Mouse (Mus musculus) heart, adult 2 months (tissue): ENCODE results near the gene Rpsa. TPM values are rescaled to one million over a fixed set of nuclear protein-coding genes. Genes with fewer than 3 reads are reported as not detected.

Source experiments
- DNase-seq, 2 experiments: peaks; one replicate each; pipeline ENCODE4 v3.0.0; 2021
- H3K27ac ChIP-seq: fragments of 200-600 bp; 2 replicates; pipeline ENCODE4 v1.8.1; 2022
- H3K27me3 ChIP-seq: fragments of 200-500 bp; 2 replicates; pipeline ENCODE4 v1.6.1; 2012; ENCODE audit warnings: mild to moderate bottlenecking, low read length, inconsistent platforms, mixed read lengths; ENCODE audit not compliant: control insufficient read depth, insufficient read depth
- H3K36me3 ChIP-seq: fragments of 200-500 bp; 2 replicates; pipeline ENCODE4 v1.6.1; 2012; ENCODE audit warnings: low read length, inconsistent platforms; ENCODE audit not compliant: control insufficient read depth, insufficient read depth
- H3K4me1 ChIP-seq: fragments of 200-500 bp; 2 replicates; pipeline ENCODE4 v1.6.1; 2011; ENCODE audit warnings: low read length; ENCODE audit not compliant: control insufficient read depth, insufficient read depth
- H3K4me3 ChIP-seq: fragments of 200-600 bp; 2 replicates; pipeline ENCODE4 v1.8.1; 2022
- H3K79me2 ChIP-seq: fragments of 200-500 bp; replicated peaks from 2 replicates; pipeline ENCODE4 v1.6.1; 2012; ENCODE audit warnings: mild to moderate bottlenecking, inconsistent platforms, low read length, moderate library complexity, mixed read lengths; ENCODE audit not compliant: control insufficient read depth, insufficient read depth
- H3K9ac ChIP-seq: fragments of 200-500 bp; 2 replicates; pipeline ENCODE4 v1.6.1; 2012; ENCODE audit warnings: low read depth, mild to moderate bottlenecking, control low read depth, inconsistent platforms, low read length, mixed read lengths
- CTCF ChIP-seq: fragments of 200-600 bp; IDR thresholded peaks from 2 replicates; pipeline ENCODE4 v1.8.1; 2022; ENCODE audit warnings: antibody characterized with exemption, mild to moderate bottlenecking, moderate library complexity
- EP300 ChIP-seq: fragments of 200-500 bp; IDR thresholded peaks from 2 replicates; pipeline ENCODE4 v1.6.1; 2011; ENCODE audit warnings: low read depth, low read length, control low read depth; ENCODE audit not compliant: insufficient read depth
- POLR2A ChIP-seq: fragments of 200-500 bp; IDR thresholded peaks from 2 replicates; pipeline ENCODE4 v1.6.1; 2011; ENCODE audit warnings: mild to moderate bottlenecking, low read depth, low read length, control low read depth; ENCODE audit not compliant: insufficient read depth
- WGBS: fragments of 180-500 bp; shearing (Covaris S2); methylation state at CpG from one replicate; pipeline ENCODE4 v1.1.7; 2018; 5-methylcytosine and 5-hydroxymethylcytosine counted together
- intact Hi-C: fragments of 180-260 bp; cut with DNase I; formaldehyde crosslinking; loops from one replicate; pipeline ENCODE4 v1.15.1; 2025
- polyA plus RNA-seq: library from polyadenylated mRNA; depleted of rRNA; stranded (reverse); fragments of >200 nt; gene quantifications from 2 replicates; pipeline ENCODE4 v1.2.3, GENCODE M21; 2012
- total RNA-seq, 2 experiments: library from RNA; stranded (reverse); gene quantifications; 2 replicates each; pipeline ENCODE4 v1.2.3; 2021

The Rpsa gene
- total and polyA plus RNA-seq, 3 experiments, result 457 to 1,018 (median 528) TPM

DNA sequence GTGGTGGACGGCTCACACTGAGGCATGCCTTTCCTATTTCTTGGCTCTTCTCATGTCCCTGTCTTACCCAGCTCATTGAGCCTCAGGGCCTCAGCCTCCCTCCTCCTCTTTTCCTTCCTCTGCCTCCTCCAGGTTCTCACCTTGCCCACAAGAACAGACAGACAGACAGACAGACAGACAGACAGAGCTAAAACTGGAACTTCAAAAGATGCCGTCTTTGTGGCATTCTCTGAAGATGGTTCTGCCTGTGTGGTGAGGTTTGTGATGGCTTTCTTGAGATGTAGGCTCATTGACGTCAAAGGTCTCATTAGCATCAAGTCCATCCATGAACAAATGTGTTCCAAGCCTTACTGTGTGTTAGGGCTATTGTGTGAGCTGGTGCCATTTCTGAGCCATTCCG lies 44.8 kb upstream of the Rpsa start:
- no peak for DNase-seq
- Histone ChIP-seq H3K79me2 (no peaks in the 10 kb centered on the region), H3K27me3 (no peaks in the 10 kb centered on the region), H3K4me1 (no peaks in the 10 kb centered on the region), H3K36me3 (no peaks in the 10 kb centered on the region), H3K4me3 (no peak overlapping the region), H3K27ac (no peak overlapping the region), H3K9ac (no peak overlapping the region)
- intact Hi-C loops, result no loop called here
- WGBS, result 79% methylated on average over 4 of the region's 4 CpGs
- TF ChIP-seq EP300 (no peak), CTCF (no peak), POLR2A (no peak)

DNA sequence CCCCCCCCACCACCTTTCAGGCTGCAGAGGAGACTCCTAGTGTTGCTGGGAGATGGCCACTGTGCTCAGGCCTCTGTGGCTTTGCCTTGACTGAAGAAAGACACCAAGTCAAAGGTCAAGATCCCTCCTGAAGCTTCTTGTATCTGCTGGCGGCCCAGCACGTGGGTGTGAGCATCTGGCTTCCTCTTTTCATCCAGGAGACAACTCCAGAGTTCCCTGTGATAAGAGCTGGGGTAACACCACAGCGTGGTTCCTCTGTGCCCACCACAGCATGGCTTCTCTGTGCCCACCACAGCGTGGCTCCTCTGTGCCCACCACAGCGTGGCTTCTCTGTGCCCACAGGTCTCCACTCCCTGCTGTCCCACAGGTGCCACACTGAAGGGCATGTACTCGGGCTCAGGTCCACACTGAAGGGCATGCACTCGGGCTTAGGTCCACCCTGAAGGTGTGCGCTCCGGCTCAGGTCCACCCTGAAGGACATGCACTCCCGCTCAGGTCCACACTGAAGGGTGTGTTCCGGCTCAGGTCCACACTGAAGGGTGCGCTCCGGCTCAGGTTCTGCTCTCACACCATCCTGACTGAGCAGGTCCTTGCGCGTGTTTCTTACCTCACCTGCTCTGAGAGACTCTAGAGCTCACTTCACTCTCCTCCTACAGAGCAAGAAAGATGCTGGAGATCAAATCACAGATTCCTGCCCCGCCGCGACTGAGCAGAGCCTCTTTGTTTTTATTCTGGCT lies 44.2 kb upstream of the Rpsa start:
- WGBS, result 74% methylated on average over 18 of the region's 18 CpGs
- no peak overlapping the region for H3K27ac ChIP-seq
- no peaks in the 10 kb centered on the region for H3K4me1 ChIP-seq
- no peak overlapping the region for H3K4me3 ChIP-seq
- TF ChIP-seq CTCF (no peak), EP300 (no peak), POLR2A (no peak)
- DNase-seq, result no peak
- H3K27me3 ChIP-seq, result no peaks in the 10 kb centered on the region
- no peaks in the 10 kb centered on the region for H3K79me2 ChIP-seq
- intact Hi-C loops, result no loop called here
- H3K9ac ChIP-seq, result no peak overlapping the region
- no peaks in the 10 kb centered on the region for H3K36me3 ChIP-seq

GRCm38 (mm10) chr9:120084406-120084805 lies 43.1 kb upstream of the Rpsa start:
- TF ChIP-seq POLR2A, result no peak
- no peak for TF ChIP-seq EP300
- TF ChIP-seq CTCF, result no peak
- Histone ChIP-seq H3K27ac (no peak overlapping the region), H3K4me3 (no peak overlapping the region), H3K27me3 (no peaks in the 10 kb centered on the region), H3K36me3 (no peaks in the 10 kb centered on the region), H3K79me2 (no peaks in the 10 kb centered on the region), H3K9ac (no peak overlapping the region), H3K4me1 (no peaks in the 10 kb centered on the region)
- DNase-seq, result no peak
- intact Hi-C loops, result no loop called here
- 79% methylated on average over 9 of the region's 9 CpGs for WGBS

- Histone ChIP-seq H3K36me3 (no peaks in the 10 kb centered on the region), H3K9ac (no peak overlapping the region), H3K4me3 (no peak overlapping the region), H3K79me2 (no peaks in the 10 kb centered on the region), H3K27me3 (no peaks in the 10 kb centered on the region), H3K4me1 (no peaks in the 10 kb centered on the region), H3K27ac (no peak overlapping the region)
- intact Hi-C loops, result no loop called here
- DNase-seq, result no peak
- WGBS, result 81% methylated on average over 7 of the region's 7 CpGs
- peak; percentile 24; the same call in 1 of the 2 replicates for TF ChIP-seq CTCF
- TF ChIP-seq POLR2A, result no peak
Measured at GRCm38 (mm10) chr9:120089125-120089524, 38.4 kb upstream of the Rpsa start.

- Histone ChIP-seq H3K4me1 (no peaks in the 10 kb centered on the region), H3K79me2 (no peaks in the 10 kb centered on the region), H3K27me3 (no peaks in the 10 kb centered on the region), H3K36me3 (no peaks in the 10 kb centered on the region), H3K27ac (no peak overlapping the region), H3K4me3 (no peak overlapping the region), H3K9ac (no peak overlapping the region)
- DNase-seq, result no peak
- no peak for TF ChIP-seq POLR2A
- no peak for TF ChIP-seq EP300
- no peak for TF ChIP-seq CTCF
- 73% methylated on average over 10 of the region's 10 CpGs for WGBS
- intact Hi-C loops, result no loop called here
Measured at GRCm38 (mm10) chr9:120091086-120091485, 36.4 kb upstream of the Rpsa start.

- DNase-seq, result no peak
- Histone ChIP-seq H3K9ac (no peak within 1 kb of the TSS), H3K36me3 (no peaks in the 10 kb centered on the region), H3K79me2 (no peaks in the 10 kb centered on the region), H3K27me3 (no peaks in the 10 kb centered on the region), H3K27ac (no peak within 1 kb of the TSS), H3K4me3 (no peak within 1 kb of the TSS), H3K4me1 (no peaks in the 10 kb centered on the region)
- TF ChIP-seq CTCF (no peak), EP300 (no peak), POLR2A (no peak)
- 77% methylated on average over 5 of the region's 5 CpGs for WGBS
- intact Hi-C loops, result no loop called here
Measured at GRCm38 (mm10) chr9:120091696-120092238, 35.7 kb upstream of the Rpsa start, which contains the start of gene Ccr8. TSS of gene Ccr8 (plus strand) at chr9:120092114.
